Mouse (Mus musculus): ENCODE measurements around the gene Larp1b.
"Not testable (repeated sequence)": the region's sequence is repeated elsewhere in the genome, so short reads cannot be mapped to it uniquely, and the experiment has no call there.

The Larp1b gene

DNA sequence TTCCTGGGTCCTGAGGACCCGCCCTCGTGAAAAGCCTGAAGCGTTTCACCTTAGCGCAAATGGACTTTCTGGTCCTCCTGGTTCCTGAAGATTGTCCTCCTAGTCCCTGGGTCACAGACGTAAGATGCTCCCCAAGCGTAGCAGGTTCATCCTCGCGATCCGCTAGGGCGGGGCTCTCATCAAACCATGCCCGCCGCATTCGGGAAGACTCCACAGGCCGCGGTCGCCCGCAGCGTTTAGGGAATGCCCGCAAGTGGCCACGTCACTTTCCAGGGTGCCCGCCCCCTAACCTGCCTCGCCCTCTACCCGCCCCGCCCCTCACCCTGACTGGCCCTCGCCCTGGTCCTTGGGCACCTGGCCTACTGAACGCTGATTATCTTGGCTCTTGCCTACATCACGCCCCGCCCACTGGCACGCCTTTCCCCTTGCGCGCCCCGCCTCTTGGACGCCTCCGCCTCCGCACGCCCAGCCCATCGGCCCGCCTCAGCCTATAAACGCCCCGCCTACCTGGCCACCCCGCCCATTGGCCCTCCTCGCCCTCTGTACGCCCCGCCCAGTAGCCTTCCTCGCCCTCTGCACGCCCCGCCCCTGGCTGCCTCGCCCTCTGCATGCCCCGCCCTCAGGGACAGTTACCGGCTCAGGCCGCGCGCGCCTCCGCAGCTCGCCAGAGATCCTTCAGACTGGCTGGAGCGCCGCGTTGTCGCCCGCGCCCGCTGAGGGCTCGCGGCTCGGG is at the start of gene Larp1b:
TSS of gene Larp1b (plus strand) at position 659 of the 733 bp plus-strand sequence.
- DNase-seq (ENCODE audit: low spot score in 2 of 2): peak; percentile 98 to 100

DNA sequence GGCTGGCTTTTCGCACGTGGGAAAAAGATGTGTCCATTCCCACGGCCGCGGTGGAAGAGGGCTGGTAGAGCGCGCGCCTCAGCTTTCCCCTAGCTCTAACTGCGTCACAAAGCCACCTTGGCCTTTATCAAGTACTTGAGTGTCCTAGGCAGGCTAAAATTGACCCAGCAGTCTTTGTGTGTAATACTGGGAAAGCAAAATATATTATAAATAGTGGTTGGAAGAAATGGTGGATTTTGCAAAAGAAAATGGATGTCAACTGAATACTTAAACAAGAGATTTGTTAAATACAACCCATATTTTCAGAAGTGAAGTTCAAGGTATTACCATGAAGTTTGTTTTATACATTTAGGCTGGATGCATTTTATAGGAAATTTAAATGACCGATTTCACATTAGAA is 47.2 kb upstream of the Larp1b start, which contains the start of gene 1700034I23Rik:
TSS of gene 1700034I23Rik (minus strand) at position 101 of the 400 bp plus-strand sequence.
- DNase-seq (ENCODE audit: low spot score in 2 of 2): not testable (repeated sequence)

DNA sequence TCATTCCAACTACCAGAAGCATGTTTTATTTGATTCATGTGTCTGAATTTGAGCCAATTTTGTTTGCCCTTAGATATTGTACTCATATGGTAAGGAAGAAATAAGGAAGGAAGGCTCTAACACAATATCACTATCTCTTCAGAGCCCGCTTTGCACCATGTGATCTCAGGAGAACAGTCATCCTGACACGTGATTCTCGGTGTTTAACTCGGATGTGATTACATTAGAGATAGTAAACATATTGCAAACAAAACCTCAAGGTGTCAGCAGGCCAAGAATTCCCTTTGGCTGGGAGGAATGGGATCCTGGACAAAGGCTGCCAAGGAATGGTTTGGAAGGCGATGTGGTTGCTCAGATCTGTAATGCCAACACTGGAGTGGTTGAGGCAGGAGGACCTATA is 11.4 kb upstream of the Larp1b start:
- DNase-seq (ENCODE audit: low spot score in 2 of 2): no peak

DNA sequence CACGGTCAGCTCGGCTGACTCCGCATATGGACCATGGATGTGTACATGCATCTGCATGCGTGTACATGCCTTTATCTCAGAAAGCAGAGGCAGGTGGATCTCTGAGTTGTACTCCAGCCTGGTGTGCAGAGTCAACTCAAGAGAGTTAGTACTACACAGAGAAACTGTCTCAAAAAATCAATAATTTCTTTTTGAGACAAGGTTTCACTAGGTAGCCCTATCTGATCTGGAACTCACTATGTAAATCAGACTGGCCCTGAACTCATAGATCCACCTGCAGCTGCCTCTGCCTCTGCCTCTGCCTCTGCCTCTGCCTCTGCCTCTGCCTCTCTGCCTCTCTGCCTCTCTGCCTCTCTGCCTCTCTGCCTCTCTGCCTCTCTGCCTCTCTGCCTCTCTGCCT is 11.0 kb upstream of the Larp1b start:
- DNase-seq (ENCODE audit: low spot score in 2 of 2): no peak

DNA sequence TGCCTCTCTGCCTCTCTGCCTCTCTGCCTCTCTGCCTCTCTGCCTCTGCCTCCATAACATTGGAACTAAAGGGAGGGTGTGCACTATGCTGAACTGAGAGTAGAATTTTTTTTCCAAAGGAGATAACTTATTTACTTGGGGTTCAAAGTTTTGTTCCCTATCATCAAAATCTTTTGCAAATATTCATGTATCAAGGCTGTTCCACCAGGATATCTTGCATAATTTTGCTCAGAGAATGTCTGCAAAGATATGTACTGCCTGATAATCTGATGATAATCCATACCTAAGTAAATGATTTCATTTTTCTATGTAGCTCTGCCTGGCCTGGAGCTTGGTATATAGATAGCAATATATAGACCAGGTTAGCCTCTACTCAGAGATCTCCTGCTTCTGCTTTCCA is 10.6 kb upstream of the Larp1b start:
- DNase-seq (ENCODE audit: low spot score in 2 of 2): no peak

DNA sequence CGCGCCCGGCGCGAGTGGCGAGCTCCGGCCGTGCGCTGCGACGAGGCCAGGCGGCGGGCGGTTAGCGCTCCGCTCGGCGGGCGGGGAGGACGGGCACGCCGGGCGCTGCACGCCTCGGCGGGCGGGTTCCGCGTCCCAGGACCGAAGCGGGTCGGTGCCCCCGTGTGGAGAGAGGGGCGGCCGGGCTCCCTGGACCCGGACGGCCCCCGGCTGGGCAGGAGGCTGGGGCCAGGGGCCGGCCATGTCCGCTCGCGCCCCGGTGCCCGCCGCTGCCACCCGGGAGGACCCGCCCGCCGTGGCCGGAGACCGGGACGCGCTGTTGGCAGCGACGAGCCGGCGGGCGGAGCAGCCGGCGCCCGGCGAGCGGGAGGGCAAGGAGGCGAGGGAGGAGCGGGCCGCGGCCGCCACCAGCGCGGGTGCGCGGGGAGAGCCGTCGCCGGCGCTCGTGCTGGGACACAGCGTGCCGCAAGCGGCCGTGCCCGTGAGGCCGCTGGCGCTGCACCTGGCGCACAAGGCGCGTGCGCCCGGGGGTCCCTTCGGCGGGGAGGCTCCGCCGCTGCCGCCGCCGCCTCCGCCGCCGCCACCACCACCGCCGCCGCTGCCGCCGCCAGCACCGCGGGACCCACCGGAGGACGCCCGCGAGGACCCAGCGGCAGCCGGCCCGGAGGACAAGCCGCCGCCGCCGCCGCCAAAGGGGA is 424 bp downstream of the Larp1b start:
- no peak for DNase-seq (ENCODE audit: low spot score in 2 of 2)

DNA sequence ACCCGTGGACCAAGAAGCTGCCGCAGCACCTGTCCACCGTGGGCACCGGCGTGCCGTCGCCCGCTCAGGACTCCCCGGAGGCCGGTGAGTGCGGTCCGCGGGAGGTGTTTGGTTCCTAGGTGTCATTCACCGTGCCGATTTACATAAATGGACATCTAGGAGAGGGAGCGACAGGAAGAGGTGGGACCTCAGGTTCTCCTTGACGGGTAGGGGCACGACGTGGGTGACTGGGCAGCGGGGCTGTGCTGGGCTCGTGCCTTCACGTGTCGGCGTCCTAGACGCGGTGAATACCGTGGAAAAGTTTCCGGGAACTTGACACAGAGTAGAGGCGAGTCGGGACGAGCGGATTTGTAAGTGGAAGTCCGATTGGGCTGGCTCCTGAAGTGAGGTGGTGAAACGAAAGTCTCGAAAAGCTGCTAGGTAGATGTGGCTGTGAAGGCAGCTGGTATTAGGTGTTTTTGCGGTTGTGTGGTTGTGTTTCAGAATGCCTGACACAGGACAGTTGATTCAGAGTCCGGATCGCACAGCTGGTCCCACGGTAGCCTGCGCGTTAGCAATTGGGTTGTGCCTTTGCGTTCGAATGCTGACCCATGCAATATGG is 1.1 kb downstream of the Larp1b start:
- peak; percentile 62 to 71 for DNase-seq (ENCODE audit: low spot score in 2 of 2)

DNA sequence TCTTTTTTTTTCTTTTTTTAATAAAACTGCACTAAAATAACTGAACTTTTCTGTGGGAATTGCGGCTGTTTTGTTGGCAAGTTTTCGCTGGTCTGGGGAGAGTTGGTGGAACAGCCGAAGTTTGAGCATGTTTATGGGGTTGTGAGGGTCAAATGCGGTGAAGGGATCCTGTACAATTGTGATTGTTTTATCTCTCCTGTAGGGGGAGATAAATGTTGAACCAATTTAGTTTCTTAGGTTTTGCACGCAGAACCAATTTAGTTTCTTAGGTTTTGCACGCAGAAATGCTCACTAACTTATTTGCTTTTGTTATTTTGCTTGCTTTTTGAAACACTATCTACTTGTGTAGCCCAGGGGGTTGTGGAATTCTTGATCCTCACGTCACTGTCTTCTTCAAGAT is 1.7 kb downstream of the Larp1b start:
- DNase-seq (ENCODE audit: low spot score in 2 of 2): no peak

DNA sequence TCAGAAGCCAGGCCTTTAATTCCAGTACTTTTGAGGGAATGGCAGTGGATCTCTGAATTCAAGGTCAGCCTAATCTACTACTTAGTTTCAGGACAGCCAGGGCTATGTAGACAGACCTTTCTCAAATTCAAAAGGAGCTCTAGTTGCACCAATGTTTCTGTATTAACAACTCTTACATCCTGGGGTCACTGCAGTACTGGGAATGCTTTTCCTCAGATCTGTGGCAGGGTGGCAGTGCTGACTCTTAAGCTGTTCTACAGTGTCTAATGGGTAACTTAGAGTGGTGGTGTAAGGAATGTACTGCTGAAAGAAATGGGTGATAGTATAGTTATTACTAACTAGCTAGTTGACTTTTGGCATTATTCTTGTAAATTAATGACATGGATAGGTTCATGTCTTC is 3.0 kb downstream of the Larp1b start:
- DNase-seq (ENCODE audit: low spot score in 2 of 2): no peak

DNA sequence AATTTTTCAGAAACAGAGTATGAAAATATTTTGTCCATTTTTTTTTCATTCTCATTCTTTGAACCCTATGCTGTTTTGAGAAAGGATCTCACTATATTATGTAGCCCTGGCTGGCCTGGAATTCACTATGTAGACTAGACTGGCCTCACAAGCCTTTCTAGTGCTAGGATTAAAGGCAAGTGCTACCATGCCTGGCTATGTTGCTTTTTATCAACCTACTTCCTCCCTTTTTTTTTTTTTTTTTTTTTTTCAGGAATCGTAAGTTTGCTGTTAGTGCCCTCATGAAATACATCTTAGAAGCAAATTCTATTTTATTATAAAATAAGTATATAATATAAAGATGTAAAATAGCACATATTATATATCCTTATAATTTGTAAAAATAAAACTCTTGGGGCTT is 5.2 kb downstream of the Larp1b start:
- no peak for DNase-seq (ENCODE audit: low spot score in 2 of 2)

DNA sequence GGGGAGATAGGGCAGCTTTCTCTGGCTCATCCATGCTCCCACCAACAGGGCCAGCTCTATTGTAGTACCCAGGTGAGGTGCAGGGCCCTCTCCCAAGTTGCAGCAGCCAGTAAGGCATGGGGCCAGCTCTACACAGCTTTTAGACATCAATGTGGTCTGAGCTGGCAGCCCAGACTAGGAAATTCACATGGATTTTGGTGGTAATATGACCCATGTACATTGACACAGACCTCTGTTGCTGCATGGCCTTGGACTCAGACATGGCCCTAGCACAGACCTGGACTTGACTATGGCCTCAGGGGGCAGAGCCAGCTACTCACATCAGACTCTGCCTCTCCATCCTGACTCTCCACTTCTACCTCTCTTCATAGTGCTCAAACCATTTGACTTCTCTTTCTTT is 9.2 kb downstream of the Larp1b start:
- no peak for DNase-seq (ENCODE audit: low spot score in 2 of 2)

DNA sequence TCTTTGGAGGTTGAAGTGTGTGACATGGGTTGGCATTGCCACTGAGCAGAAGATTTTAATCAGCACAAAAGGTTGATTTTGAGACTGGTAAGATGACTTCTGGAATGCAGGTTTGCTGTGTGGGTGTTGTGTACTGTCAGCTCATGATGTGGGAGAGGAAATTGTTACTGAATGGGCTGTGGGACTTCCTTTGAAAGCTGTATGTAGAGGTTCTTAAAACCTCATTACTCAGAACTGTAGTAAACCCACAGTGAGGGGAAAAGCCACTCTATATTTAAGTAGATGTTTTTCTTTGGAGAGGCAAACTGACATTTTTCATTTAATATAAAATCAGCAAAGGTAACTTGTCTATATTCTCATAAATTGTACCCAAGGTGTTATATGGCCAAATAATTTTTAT is 31.1 kb downstream of the Larp1b start:
- DNase-seq (ENCODE audit: low spot score in 2 of 2): no peak

DNA sequence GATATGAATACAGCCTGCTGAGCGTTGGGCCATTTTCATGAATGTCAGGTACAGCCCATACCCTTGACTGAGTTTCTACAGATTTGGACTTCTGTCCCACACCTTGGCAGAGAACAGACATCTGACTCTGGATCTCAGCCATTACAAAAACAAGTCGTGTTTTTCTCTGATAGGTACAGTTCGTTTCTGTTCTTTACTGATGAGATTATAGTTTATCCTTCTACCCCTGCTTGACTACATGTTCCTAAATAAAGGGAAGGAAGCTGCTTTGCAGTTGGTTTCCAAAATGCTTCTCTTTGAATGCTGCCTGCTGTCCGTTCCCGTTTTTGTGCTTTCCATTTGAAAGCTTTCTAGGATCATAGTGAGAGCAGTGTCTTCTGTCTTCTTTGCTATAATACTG is 37.9 kb downstream of the Larp1b start:
- no peak for DNase-seq (ENCODE audit: low spot score in 2 of 2)

DNA sequence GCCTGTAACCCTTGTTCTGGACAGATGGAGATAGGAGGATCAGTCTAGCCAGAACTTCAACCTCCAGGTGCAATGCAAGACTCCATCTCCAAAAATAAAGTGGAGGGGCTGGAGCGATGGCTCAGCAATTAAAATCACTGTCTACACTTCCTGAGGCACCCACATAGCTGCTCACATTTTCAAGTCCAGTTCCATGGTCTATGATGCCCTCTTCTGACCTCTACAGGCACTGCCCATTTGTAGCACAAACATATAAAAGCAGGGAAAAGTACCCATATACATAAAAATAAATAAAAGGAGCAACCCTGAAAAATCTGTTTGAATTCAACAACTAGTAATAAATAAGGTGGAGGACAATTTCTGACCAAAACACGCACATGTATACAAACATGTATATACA is 39.1 kb downstream of the Larp1b start:
- no peak for DNase-seq (ENCODE audit: low spot score in 2 of 2)

DNA sequence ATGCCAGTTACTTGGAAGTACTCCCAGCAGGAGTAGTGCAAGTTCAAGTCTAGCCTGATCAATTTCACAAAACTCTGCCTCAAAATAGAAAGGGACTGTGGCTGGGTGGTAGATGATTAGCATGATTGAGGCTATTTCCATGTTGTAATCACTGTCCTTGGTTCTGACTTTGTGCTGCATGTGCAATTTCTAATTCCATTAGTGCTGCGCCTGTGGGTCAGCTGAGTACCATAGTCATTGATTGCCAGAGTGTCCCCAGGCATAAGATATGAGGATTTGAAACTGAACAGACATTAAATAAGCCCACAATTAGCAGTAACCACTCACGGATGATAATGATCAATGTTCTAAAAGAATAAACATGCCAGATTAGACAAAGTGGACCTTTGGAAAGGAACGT is 41.9 kb downstream of the Larp1b start:
- DNase-seq (ENCODE audit: low spot score in 2 of 2): no peak

DNA sequence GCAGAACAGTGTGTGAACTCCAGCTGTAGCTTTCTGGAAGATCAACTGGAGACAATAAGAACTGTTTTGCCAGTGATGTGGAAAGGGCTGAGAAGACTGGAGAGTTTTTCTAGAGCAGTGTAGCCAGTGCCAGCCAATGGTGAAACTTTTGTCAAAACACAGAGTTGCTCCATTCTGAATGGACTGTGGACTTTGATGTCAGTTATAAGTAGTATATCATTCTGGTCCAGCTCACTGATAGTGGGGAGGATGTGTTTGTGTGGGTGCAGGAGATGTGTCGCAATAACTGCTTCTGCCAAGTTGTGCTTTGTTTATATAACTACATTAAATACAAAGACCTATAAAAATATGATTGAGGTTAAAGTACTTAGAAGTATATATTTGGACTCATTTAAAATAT is 45.5 kb downstream of the Larp1b start:
- no peak for DNase-seq (ENCODE audit: low spot score in 2 of 2)

DNA sequence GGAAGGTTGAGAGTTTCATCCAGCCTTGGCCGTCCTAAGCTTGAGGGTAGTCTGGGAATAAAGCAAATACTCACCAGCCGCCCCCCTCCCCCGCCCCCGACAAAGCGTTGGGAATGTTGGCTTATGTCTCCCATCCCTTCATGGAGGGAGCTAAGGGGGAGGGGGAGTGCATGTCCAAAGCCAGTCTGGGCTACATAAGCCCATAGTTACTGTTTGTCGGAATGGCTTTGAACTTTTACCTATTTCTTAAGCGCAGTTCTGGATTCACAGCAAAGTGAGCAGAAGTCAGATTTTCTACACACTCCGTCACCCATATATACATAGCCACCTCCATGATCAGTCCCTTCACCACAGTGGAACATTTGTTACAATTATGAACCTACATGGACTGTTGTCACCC is 59.7 kb downstream of the Larp1b start:
- no peak for DNase-seq (ENCODE audit: low spot score in 2 of 2)

DNA sequence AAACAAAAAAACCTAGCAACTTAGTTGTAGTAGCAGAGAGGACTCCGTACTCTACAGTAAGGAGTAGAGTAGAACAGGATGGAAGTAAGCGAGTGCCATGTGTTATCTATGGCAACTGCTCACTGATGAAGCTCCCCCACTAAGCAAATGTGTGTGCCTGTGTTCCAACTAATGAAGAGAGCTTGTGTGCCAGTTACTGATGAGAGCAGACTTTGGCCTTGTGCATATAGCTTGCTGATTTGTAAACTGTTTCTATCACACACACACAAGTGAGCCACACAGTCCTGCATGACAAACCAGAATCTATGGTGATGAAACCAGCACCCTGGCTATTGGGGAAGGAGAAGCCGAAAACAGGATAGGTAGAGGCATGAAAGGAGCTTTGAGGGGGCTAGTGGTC is 60.4 kb downstream of the Larp1b start:
- DNase-seq (ENCODE audit: low spot score in 2 of 2): no peak

DNA sequence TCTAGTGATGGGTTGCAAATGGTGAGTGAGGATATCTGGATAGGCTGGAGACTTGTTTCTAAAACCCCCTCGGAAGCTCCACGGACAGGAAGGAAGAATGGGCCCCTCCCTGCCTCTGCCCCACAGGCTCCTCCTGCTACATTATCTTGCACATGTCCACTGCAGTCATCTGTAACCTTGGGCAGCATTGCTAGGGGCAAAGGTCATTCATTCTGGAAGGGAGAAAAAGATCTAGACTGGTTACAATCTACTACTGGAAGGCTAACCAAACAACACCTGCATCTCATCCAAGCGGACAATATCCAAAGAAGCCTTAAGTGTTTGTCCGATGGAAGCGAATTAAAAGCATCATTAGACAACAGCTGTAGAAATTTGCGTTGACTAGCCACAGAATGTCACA is 61.1 kb downstream of the Larp1b start:
- no peak for DNase-seq (ENCODE audit: low spot score in 2 of 2)

DNA sequence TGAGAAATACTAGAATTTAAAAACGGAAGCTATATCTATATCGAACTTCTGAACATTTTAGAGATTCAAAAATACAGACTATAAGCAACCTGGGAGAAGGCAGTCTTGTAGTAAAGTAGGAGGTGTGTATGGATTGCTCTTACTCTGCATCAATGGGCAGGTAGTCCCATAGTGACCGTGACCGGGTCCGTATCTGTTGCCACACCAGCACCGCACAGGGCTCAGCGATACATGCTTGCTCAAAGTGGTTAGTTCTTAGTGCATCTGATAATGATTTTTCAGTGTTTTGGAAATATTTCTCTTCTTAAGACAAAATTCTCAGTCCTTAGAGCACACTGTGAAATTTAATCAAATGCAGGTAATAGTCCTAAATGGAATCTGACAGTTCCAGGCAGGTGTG is 62.8 kb downstream of the Larp1b start:
- no peak for DNase-seq (ENCODE audit: low spot score in 2 of 2)

DNA sequence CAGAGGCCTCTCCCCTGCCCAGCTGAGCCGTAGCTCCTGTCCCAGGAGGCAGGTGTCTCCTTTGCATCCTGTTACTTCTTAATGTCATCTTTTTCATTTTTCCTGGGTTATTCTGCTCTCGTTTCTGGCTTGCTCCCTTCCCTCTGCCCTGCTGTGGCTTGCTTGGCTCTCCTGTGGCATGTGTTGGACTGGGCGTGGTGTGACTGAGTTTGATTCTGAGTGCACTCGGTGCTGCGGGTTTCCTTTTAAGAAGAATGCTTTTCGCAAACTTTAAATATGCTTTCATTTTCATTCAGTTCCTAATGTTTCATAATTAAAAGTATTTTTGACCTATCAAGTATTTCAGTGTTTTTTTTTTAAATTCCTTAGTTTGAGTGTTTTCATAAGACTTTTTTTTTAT is 65.3 kb downstream of the Larp1b start:
- DNase-seq (ENCODE audit: low spot score in 2 of 2): no peak

DNA sequence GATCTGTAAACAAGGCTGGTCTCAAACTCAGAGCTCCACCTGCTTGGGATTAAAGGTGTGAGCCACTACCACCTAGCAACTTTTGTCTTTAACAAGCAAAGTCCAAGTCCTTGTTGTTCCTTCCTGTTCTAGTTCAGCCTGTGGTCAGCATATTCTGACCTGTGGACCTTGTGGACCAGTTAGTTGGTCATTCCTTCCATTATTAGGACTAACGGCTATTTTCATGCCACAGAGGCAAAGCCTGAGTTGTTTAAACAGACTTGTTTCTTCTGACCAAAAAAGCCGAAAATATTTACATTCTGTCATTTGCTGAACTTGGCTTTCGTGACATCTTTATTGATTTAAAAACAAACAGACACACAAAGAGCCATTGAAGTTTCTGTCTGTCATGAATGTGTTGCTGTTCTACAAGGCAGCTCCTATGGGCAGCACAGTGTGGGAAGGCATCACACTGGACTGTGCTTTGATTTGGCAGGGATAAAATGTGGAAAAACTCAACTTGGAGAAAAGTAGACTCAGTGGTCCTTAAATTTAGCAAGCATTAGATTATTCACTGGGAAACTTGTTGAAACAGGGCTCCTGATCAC is 68.5 kb downstream of the Larp1b start:
- DNase-seq (ENCODE audit: low spot score in 2 of 2): no peak

DNA sequence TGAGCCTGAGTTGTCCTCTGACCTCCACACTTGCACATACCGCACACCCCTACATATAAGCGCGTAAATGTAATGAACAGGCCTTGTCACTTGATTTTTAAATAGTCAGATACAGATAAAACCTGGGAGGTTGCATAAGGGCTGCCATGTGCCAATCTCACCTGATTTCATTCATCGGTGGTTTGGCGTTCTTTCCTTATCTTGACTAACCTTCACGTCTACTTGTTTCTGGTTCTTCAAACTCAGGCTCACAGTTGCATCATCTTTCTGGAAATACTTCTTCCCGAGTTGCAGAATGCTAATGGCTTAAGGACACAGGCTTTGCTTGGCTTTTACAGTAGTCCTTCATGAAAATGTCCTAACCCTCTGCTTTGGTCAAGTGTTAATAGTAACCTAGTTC is 71.1 kb downstream of the Larp1b start:
- DNase-seq (ENCODE audit: low spot score in 2 of 2): no peak

Data from heart, adult 9 months (tissue).